Mouse (Mus musculus) spleen, postnatal 0 days (tissue): ENCODE results near the gene Tprgl. TPM values are rescaled to one million over a fixed set of nuclear protein-coding genes. Genes with fewer than 3 reads are reported as not detected.

Experiments
- polyA plus RNA-seq: library from polyadenylated mRNA; unstranded; fragments of >200 nt; fragmentation: Nextera tagmentation; extraction: Ambion mirVana; gene quantifications from 2 replicates; pipeline ENCODE4 v1.2.1, GENCODE M21; 2015

Gene Tprgl
- polyA plus RNA-seq = 165 and 167 TPM in 2 replicates

DNA sequence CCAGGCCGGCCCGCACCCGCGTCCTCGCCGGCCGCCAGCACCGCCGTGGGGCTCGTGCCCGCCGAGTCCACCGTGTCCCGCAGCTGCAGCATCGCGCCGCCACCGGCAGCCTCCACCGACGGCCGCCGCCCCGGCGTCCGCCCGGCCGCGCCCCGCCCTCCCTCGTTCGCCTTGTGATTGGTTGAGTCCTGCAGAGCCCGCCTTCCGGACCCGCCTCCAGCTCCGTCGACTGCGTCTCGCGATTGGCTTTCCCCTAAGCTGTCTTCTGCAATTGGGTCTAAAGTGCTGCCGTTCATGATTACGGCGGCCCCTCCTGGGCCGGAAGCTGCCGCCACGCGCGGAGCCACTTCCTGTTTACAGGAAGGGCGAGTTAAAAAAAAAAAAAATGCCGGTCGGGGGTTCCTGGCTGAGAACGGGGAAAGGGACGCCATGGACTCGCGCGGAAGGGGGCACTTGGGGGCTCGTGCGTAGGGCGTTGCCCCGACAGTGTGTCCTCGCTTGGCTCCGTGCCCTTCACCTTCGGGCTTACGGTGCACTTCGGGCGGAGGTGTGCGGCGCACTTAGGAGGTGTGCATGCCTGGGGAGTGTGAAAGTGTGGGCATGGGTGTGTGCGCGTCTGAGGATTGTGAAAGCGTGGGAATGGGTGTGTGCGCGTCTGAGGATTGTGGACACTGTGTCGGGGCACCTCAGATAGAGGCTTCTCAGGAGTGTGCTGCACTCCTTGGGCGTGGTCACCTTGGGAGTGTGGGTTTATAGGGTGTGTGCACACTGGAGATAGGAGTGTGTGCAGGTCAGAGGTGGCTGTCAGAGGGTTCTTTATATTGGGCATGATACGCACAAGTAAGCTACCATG lies at the start of gene Tprgl:
Gene Tprgl (minus strand): TSS at position 129 of the 853 bp plus-strand sequence.

DNA sequence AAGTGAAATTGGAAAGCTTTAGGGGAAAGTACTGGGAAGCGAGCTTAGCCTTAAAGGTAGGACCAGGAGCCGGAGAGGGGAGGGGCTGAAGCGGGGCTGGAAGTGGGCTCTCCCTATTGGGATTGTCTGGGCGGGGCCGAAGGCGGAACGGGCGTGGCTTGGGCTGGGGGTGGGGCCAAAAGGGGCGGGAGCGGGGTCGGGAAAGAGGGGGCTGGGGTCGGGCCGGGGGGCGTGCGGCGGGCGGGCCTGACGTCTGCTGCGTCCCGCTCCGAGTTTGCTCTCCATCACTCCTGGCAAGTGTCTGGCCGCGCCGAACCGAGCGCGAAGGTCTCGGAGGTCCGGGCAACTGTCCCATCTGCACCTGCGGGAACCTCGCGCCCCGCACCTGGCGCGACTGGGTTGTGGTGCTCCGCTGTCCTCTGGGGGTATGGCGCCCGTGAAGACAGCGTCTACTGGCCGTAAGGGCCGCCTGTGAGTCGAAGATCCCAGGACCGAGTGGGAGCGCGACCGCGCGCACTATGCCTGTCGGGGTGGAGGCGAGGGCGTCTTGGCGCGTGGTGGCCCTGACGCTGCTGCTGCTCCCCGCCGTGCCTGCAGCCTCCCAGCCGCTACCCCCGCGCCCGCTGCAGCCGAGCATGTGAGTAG lies 10.2 kb upstream of the Tprgl start, which contains the start of gene Megf6:
Gene Megf6 (plus strand): TSS at position 225 of the 645 bp plus-strand sequence.

DNA sequence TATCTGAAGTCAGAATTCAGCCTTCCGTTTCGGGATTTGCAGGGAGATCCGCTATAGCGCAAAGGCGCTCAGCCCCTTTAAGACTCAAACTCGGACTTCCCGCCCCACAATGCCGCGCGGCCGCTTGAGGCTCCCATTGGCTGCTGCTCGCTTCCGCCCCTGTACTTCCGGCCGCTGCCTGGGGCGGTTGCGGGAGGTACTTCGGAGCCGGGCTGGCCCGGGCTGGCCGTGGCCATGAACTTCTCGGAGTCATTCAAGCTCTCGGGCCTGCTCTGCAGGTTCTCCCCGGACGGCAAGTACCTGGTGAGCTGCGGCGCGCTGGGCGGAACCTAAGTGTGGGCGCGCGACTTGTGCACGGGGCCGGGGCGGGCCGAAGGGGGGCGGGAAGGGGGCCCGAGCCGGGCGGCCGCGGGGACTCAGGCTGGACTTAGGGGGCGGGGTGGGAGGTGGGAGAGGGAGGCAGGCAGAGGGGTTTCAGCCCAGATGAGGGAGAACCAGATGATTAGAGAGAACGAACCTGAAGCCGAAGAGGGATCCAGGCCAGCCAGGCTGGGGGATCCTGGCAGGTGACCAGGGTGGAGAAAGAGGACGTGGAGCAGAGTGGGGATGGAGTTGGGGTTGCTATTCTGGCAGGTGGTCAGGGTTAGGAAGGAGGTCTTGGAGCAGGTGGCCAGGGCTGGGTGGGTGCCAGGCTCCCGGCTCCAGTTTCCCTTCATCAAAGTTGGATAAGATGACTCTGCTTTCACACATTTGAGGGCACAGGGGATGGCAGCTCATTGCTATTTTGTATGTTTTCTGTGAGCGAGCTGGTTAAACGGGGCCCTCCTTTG lies 18.0 kb downstream of the Tprgl start, which contains the start of gene Wrap73:
Gene Wrap73 (plus strand): TSS at position 162 of the 830 bp plus-strand sequence.

DNA sequence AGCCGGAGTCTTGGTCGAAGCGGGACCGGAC lies 20.5 kb downstream of the Tprgl start, which contains the start of gene Trp73:
Gene Trp73 (minus strand): TSS at position 27 of the 31 bp plus-strand sequence.

Other genes starting within 250 kb of the Tprgl start
- gene A430005L14Rik, start 203.4 kb downstream of the Tprgl start, polyA plus RNA-seq = 85.2 and 91.5 TPM in 2 replicates
- gene Dffb, start 185.5 kb downstream of the Tprgl start, polyA plus RNA-seq = 10.0 and 12.8 TPM in 2 replicates
- gene Cep104, start 185.5 kb downstream of the Tprgl start, polyA plus RNA-seq = 6.7 and 7.2 TPM in 2 replicates
- gene Lrrc47, start 148.9 kb downstream of the Tprgl start, polyA plus RNA-seq = 18.6 and 20.9 TPM in 2 replicates
- 236 and 280 TPM in 2 replicates for gene Smim1, start 134.4 kb downstream of the Tprgl start, polyA plus RNA-seq
- gene Ccdc27, start 118.0 kb downstream of the Tprgl start, polyA plus RNA-seq = 0.06 and 0.10 TPM in 2 replicates
- 0.02 and 0.05 TPM in 2 replicates for gene Trp73, start 20.5 kb downstream of the Tprgl start, polyA plus RNA-seq
- 29.9 and 30.1 TPM in 2 replicates for gene Wrap73, start 18.3 kb downstream of the Tprgl start, polyA plus RNA-seq
- 20.0 and 26.6 TPM in 2 replicates for gene Megf6, start 10.1 kb upstream of the Tprgl start, polyA plus RNA-seq
- 0.63 and 0.79 TPM in 2 replicates for gene Arhgef16, start 141.0 kb upstream of the Tprgl start, polyA plus RNA-seq
- gene B230104I21Rik, start 175.5 kb upstream of the Tprgl start, polyA plus RNA-seq = not detected in 2 replicates